Mouse (Mus musculus): ENCODE measurements at regions not wholly inside any gene's neighbourhood (a gene's known extent, or its start where the extent isn't known, plus 50 kb on each side); places are given as distances from the start of the nearest gene placed in this dataset.

- DNase-seq (ENCODE audit: low spot score): peak; percentile 17
Measured at GRCm38 (mm10) chr1:127011901-127012300, 181.3 kb upstream of the Nckap5 start.

GRCm38 (mm10) chr1:127009699-127010098 is 179.1 kb upstream of the Nckap5 start:
- no peak for DNase-seq (ENCODE audit: low spot score)

GRCm38 (mm10) chr1:127001700-127002099 is 171.1 kb upstream of the Nckap5 start:
- DNase-seq (ENCODE audit: low spot score): no peak

GRCm38 (mm10) chr1:126993061-126993640 is 162.6 kb upstream of the Nckap5 start:
- DNase-seq (ENCODE audit: low spot score): peak; percentile 36

- DNase-seq (ENCODE audit: low spot score): no peak
Measured at GRCm38 (mm10) chr1:126992441-126992840, 161.8 kb upstream of the Nckap5 start.

- no peak for DNase-seq (ENCODE audit: low spot score)
Measured at GRCm38 (mm10) chr1:126982805-126983204, 152.2 kb upstream of the Nckap5 start.

- DNase-seq (ENCODE audit: low spot score): no peak
Measured at GRCm38 (mm10) chr1:126980311-126980710, 149.7 kb upstream of the Nckap5 start.

GRCm38 (mm10) chr1:126973871-126974270 is 143.3 kb upstream of the Nckap5 start:
- no peak for DNase-seq (ENCODE audit: low spot score)

- DNase-seq (ENCODE audit: low spot score): no peak
Measured at GRCm38 (mm10) chr1:126971777-126972421, 141.3 kb upstream of the Nckap5 start.

GRCm38 (mm10) chr1:126971118-126971517 is 140.5 kb upstream of the Nckap5 start:
- no peak for DNase-seq (ENCODE audit: low spot score)

- DNase-seq (ENCODE audit: low spot score): no peak
Measured at GRCm38 (mm10) chr1:126966394-126966793, 135.8 kb upstream of the Nckap5 start.

- no peak for DNase-seq (ENCODE audit: low spot score)
Measured at GRCm38 (mm10) chr1:126955839-126956720, 125.5 kb upstream of the Nckap5 start.

GRCm38 (mm10) chr1:126947860-126948259 is 117.3 kb upstream of the Nckap5 start:
- no peak for DNase-seq (ENCODE audit: low spot score)

GRCm38 (mm10) chr1:126932658-126933057 is 102.1 kb upstream of the Nckap5 start:
- no peak for DNase-seq (ENCODE audit: low spot score)

- peak; percentile 85 for DNase-seq (ENCODE audit: low spot score)
Measured at GRCm38 (mm10) chr1:126931754-126932153, 101.2 kb upstream of the Nckap5 start.

GRCm38 (mm10) chr1:126931093-126931492 is 100.5 kb upstream of the Nckap5 start:
- no peak for DNase-seq (ENCODE audit: low spot score)

GRCm38 (mm10) chr1:126930611-126931010 is 100.0 kb upstream of the Nckap5 start:
- no peak for DNase-seq (ENCODE audit: low spot score)

GRCm38 (mm10) chr1:126929666-126930065 is 99.1 kb upstream of the Nckap5 start:
- DNase-seq (ENCODE audit: low spot score): no peak

- DNase-seq (ENCODE audit: low spot score): no peak
Measured at GRCm38 (mm10) chr1:126928186-126928585, 97.6 kb upstream of the Nckap5 start.

- DNase-seq (ENCODE audit: low spot score): peak; percentile 74
Measured at GRCm38 (mm10) chr1:126925150-126926035, 94.8 kb upstream of the Nckap5 start.

- DNase-seq (ENCODE audit: low spot score): no peak
Measured at GRCm38 (mm10) chr1:126923981-126924380, 93.4 kb upstream of the Nckap5 start.

GRCm38 (mm10) chr1:126922231-126922630 is 91.6 kb upstream of the Nckap5 start:
- DNase-seq (ENCODE audit: low spot score): no peak
